Mouse (Mus musculus) G1E (cell line): ENCODE results near the gene Eif5. TPM values are rescaled to one million over a fixed set of nuclear protein-coding genes. Genes with fewer than 3 reads are reported as not detected.

Experiments used
- ATAC-seq: 2 replicates; pipeline ENCODE4 v1.8.0; 2016; ENCODE audit warnings: mild to moderate bottlenecking; ENCODE audit not compliant: insufficient number of reproducible peaks, poor library complexity, low FRiP score, severe bottlenecking; ENCODE audit errors: extremely low read depth
- DNase-seq: peaks from one replicate; pipeline ENCODE4 v3.0.0; 2012; ENCODE audit warnings: low spot score
- H3K27me3 ChIP-seq: 2 replicates; pipeline ENCODE4 v1.6.1; 2012; ENCODE audit warnings: mild to moderate bottlenecking, low read length, inconsistent platforms; ENCODE audit not compliant: insufficient read depth
- H3K36me3 ChIP-seq: replicated peaks from 2 replicates; pipeline ENCODE3; 2012; ENCODE audit warnings: mild to moderate bottlenecking, inconsistent platforms
- H3K4me1 ChIP-seq: 2 replicates; pipeline ENCODE4 v1.6.1; 2012; ENCODE audit warnings: low read depth, low read length, inconsistent platforms, mixed read lengths; ENCODE audit not compliant: insufficient read depth
- H3K4me3 ChIP-seq: 2 replicates; pipeline ENCODE4 v1.5.1; 2012; ENCODE audit warnings: low read depth, mild to moderate bottlenecking, inconsistent platforms, low read length, moderate library complexity, mixed read lengths
- H3K9me3 ChIP-seq: replicated peaks from 2 replicates; pipeline ENCODE4 v1.6.1; 2012; ENCODE audit warnings: inconsistent platforms
- CTCF ChIP-seq: IDR thresholded peaks from 2 replicates; pipeline ENCODE4 v1.5.1; 2012; ENCODE audit warnings: low read depth, low read length, inconsistent platforms, mixed read lengths
- GATA1 ChIP-seq: IDR thresholded peaks from 2 replicates; pipeline ENCODE4 v1.6.1; 2012; ENCODE audit warnings: borderline replicate concordance, low read length, inconsistent platforms, mixed read lengths
- GATA2 ChIP-seq: IDR thresholded peaks from 2 replicates; pipeline ENCODE4 v1.6.1; 2012; ENCODE audit warnings: low read depth, low read length, inconsistent platforms, borderline replicate concordance
- POLR2AphosphoS5 ChIP-seq: IDR thresholded peaks from 2 replicates; pipeline ENCODE4 v1.6.1; 2012; ENCODE audit warnings: low read depth, low read length, inconsistent platforms; ENCODE audit not compliant: insufficient replicate concordance
- TAL1 ChIP-seq: conservative IDR thresholded peaks from 2 replicates; pipeline ENCODE4 v1.6.1; 2012; ENCODE audit warnings: low read depth, low read length, inconsistent platforms, mixed read lengths
- polyA plus RNA-seq: library from polyadenylated mRNA; stranded (reverse); fragments of >175 nt; gene quantifications from 2 replicates; pipeline ENCODE4 v1.2.3, GENCODE M21; 2012
- total RNA-seq, 2 experiments: library from RNA; stranded (forward) in 1 of 2; stranded (reverse) in 1 of 2; fragments of 200-1000 nt in 1 of 2; fragments of >200 nt in 1 of 2; fragmentation: Nextera tagmentation in 1 of 2; gene quantifications; 2 replicates each; pipeline ENCODE4 v1.2.3; 2014 to 2017

Eif5 gene
- total and polyA plus RNA-seq, 3 experiments, result 107 to 512 (median 285) TPM

GRCm38 (mm10) chr12:111533096-111533794 is 4.6 kb upstream of the Eif5 start:
- H3K4me3 ChIP-seq, result no peak overlapping the region
- no peak for TF ChIP-seq GATA1
- TF ChIP-seq TAL1, result no peak
- TF ChIP-seq CTCF, result no peak
- TF ChIP-seq GATA2, result no peak
- TF ChIP-seq POLR2AphosphoS5, result 0 out of 2 replicates have a peak, but pooled peaks have one; percentile 59
- no peaks in the 10 kb centered on the region; the same call in 1 of the 2 replicates for H3K9me3 ChIP-seq
- peaks cover 25% of the 10 kb centered on the region for H3K27me3 ChIP-seq
- ATAC-seq, result no peak
- peaks cover 7% of the 10 kb centered on the region for H3K36me3 ChIP-seq
- no peak for DNase-seq
- peaks cover 45% of the 10 kb centered on the region for H3K4me1 ChIP-seq

GRCm38 (mm10) chr12:111535281-111535680 is 2.5 kb upstream of the Eif5 start:
- no peak for DNase-seq
- H3K9me3 ChIP-seq, result no peaks in the 10 kb centered on the region; the same call in 1 of the 2 replicates
- ATAC-seq, result no peak
- TF ChIP-seq POLR2AphosphoS5 (no peak), TAL1 (peak; percentile 69)
- peaks cover 19% of the 10 kb centered on the region for H3K27me3 ChIP-seq
- H3K4me1 ChIP-seq, result peaks cover 52% of the 10 kb centered on the region
- peaks cover 25% of the 10 kb centered on the region for H3K36me3 ChIP-seq
- no peak overlapping the region for H3K4me3 ChIP-seq

GRCm38 (mm10) chr12:111535762-111536161 is 2.1 kb upstream of the Eif5 start:
- H3K36me3 ChIP-seq, result peaks cover 29% of the 10 kb centered on the region
- H3K27me3 ChIP-seq, result peaks cover 17% of the 10 kb centered on the region
- ATAC-seq (no peak), DNase-seq (no peak)
- peaks cover 55% of the 10 kb centered on the region for H3K4me1 ChIP-seq
- no peaks in the 10 kb centered on the region; the same call in 1 of the 2 replicates for H3K9me3 ChIP-seq
- H3K4me3 ChIP-seq, result no peak overlapping the region
- TF ChIP-seq CTCF, result no peak
- TF ChIP-seq GATA2, result no peak
- no peak for TF ChIP-seq TAL1
- no peak for TF ChIP-seq POLR2AphosphoS5
- TF ChIP-seq GATA1, result no peak

GRCm38 (mm10) chr12:111536746-111537145 is 1.1 kb upstream of the Eif5 start:
- H3K9me3 ChIP-seq, result no peaks in the 10 kb centered on the region; the same call in 1 of the 2 replicates
- H3K36me3 ChIP-seq, result peaks cover 38% of the 10 kb centered on the region
- no peak for DNase-seq
- peaks cover 11% of the 10 kb centered on the region for H3K27me3 ChIP-seq
- peak overlapping the region; percentile 84 for H3K4me3 ChIP-seq
- H3K4me1 ChIP-seq, result peaks cover 61% of the 10 kb centered on the region
- no peak for ATAC-seq
- no peak for TF ChIP-seq GATA2

GRCm38 (mm10) chr12:111537341-111537740 is 475 bp upstream of the Eif5 start:
- ATAC-seq, result no peak

GRCm38 (mm10) chr12:111538292-111539040 is 650 bp downstream of the Eif5 start:
- peak; percentile 91 for DNase-seq
- TF ChIP-seq GATA2, result no peak
- Histone ChIP-seq H3K27me3 (0 out of 2 replicates have a peak, but pooled peaks cover under 1% of the 10 kb centered on the region), H3K9me3 (no peaks in the 10 kb centered on the region; the same call in 1 of the 2 replicates), H3K36me3 (peaks cover 48% of the 10 kb centered on the region), H3K4me3 (peak overlapping the region; percentile 84), H3K4me1 (peaks cover 66% of the 10 kb centered on the region)
- ATAC-seq, result no peak

More at GRCm38 (mm10) chr12:111537341-111537740, 475 bp upstream of the Eif5 start:
- DNase-seq, result peak; percentile 67
- Histone ChIP-seq H3K36me3 (peaks cover 44% of the 10 kb centered on the region), H3K9me3 (no peaks in the 10 kb centered on the region; the same call in 1 of the 2 replicates), H3K4me1 (peaks cover 66% of the 10 kb centered on the region), H3K27me3 (peaks cover 7% of the 10 kb centered on the region), H3K4me3 (peak overlapping the region; percentile 84)
- TF ChIP-seq TAL1, result no peak
- no peak for TF ChIP-seq POLR2AphosphoS5
- TF ChIP-seq GATA1, result no peak
- TF ChIP-seq CTCF, result no peak
- TF ChIP-seq GATA2, result no peak
